Mouse (Mus musculus): ENCODE measurements around the gene Tubb5. TPM values are rescaled to one million over a fixed set of nuclear protein-coding genes. Genes with fewer than 3 reads are reported as not detected.
"Not testable (repeated sequence)": the region's sequence is repeated elsewhere in the genome, so short reads cannot be mapped to it uniquely, and the experiment has no call there.

Gene Tubb5
- total and polyA plus RNA-seq, 2 experiments from 2014 or later: 1,606 to 3,326 TPM

GRCm38 (mm10) chr17:35842006-35842405, 3.9 kb upstream of the Tubb5 start:
- Histone ChIP-seq H3K27ac (peak overlapping the region; percentile 77), H3K9ac (replicated peaks; ENCODE audit: low read length) (peak overlapping the region; percentile 51), H3K4me3 (ENCODE audit: low read length) (peak overlapping the region; percentile 65), H3K4me1 (ENCODE audit: insufficient read depth, low read length) (no peaks in the 10 kb centered on the region), H3K9me3 (ENCODE audit: low read length) (no peaks in the 10 kb centered on the region), H3K27me3 (ENCODE audit: insufficient read depth, low read length) (no peaks in the 10 kb centered on the region), H3K36me3 (ENCODE audit: insufficient read depth, low read length) (peaks cover 15% of the 10 kb centered on the region; the same call in 1 of the 2 replicates), H3K4me2 (ENCODE audit: low read depth, low read length) (peak overlapping the region; percentile 74)
- no peak for ATAC-seq
- TF ChIP-seq CTCF (IDR thresholded peaks at IDR 0.05; ENCODE audit: low read depth): no peak
- WGBS: 16% methylated on average over 11 of the region's 11 CpGs
- no peak for DNase-seq (ENCODE audit: low spot score)

GRCm38 (mm10) chr17:35841076-35841950, 3.2 kb upstream of the Tubb5 start, which contains the start of gene Mdc1:
Gene Mdc1 (plus strand): TSS chr17:35841515.
- peak; percentile 100 for DNase-seq (ENCODE audit: low spot score)
- Histone ChIP-seq H3K36me3 (ENCODE audit: insufficient read depth, low read length) (peaks cover 15% of the 10 kb centered on the region; the same call in 1 of the 2 replicates), H3K4me1 (ENCODE audit: insufficient read depth, low read length) (no peaks in the 10 kb centered on the region), H3K27me3 (ENCODE audit: insufficient read depth, low read length) (no peaks in the 10 kb centered on the region), H3K9me3 (ENCODE audit: low read length) (no peaks in the 10 kb centered on the region), H3K4me3 (ENCODE audit: low read length) (peak within 1 kb of the TSS; percentile 65), H3K4me2 (ENCODE audit: low read depth, low read length) (peak within 1 kb of the TSS; percentile 74), H3K9ac (replicated peaks; ENCODE audit: low read length) (peak within 1 kb of the TSS; percentile 51), H3K27ac (peak within 1 kb of the TSS; percentile 77)
- ATAC-seq: peak; percentile 95
- under 1% methylated on average over 59 of the region's 59 CpGs for WGBS
- TF ChIP-seq CTCF (IDR thresholded peaks at IDR 0.05; ENCODE audit: low read depth): peak; percentile 63

- no peak for TF ChIP-seq CTCF (IDR thresholded peaks at IDR 0.05; ENCODE audit: low read depth)
- no peak for DNase-seq (ENCODE audit: low spot score)
- H3K9me3 ChIP-seq (ENCODE audit: low read length): no peaks in the 10 kb centered on the region
- 0 out of 2 replicates have a peak, but pooled peaks cover 5% of the 10 kb centered on the region for H3K4me1 ChIP-seq (ENCODE audit: insufficient read depth, low read length)
- H3K27me3 ChIP-seq (ENCODE audit: insufficient read depth, low read length): no peaks in the 10 kb centered on the region
- 52% methylated on average over 14 of the region's 14 CpGs for WGBS
- H3K9ac ChIP-seq (replicated peaks; ENCODE audit: low read length): peak overlapping the region; percentile 35; the same call in 1 of the 2 replicates
- H3K27ac ChIP-seq: peak overlapping the region; percentile 58; the same call in 1 of the 2 replicates
- peak overlapping the region; percentile 49 for H3K4me2 ChIP-seq (ENCODE audit: low read depth, low read length)
- H3K4me3 ChIP-seq (ENCODE audit: low read length): peak overlapping the region; percentile 65
- ATAC-seq: no peak
- peaks cover 12% of the 10 kb centered on the region for H3K36me3 ChIP-seq (ENCODE audit: insufficient read depth, low read length)
Measured at GRCm38 (mm10) chr17:35840561-35840960, 2.5 kb upstream of the Tubb5 start.

DNA sequence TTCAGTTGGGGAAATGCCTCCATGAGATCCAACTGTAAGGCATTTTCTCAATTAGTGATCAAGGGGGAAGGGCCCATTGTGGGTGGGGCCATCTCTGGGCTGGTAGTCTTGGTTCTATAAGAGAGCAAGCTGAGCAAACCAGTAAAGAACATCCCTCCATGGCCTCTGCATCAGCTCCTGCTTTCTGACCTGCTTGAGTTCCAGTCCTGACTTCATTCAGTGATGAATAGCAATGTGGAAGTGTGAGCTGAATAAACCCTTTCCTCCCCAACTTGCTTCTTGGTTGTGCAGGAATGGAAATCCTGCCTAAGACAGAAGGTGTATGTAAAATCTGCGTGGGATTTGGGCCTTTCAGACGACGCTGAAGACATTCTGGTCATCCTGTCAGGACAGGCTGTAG, 896 bp upstream of the Tubb5 start:
- peak overlapping the region; percentile 53; the same call in 1 of the 2 replicates for H3K9ac ChIP-seq (replicated peaks; ENCODE audit: low read length)
- H3K27ac ChIP-seq: peak overlapping the region; percentile 97
- H3K36me3 ChIP-seq (ENCODE audit: insufficient read depth, low read length): peaks cover 18% of the 10 kb centered on the region
- H3K4me2 ChIP-seq (ENCODE audit: low read depth, low read length): peak overlapping the region; percentile 88
- not testable (repeated sequence) for DNase-seq (ENCODE audit: low spot score); ATAC-seq; H3K9me3 ChIP-seq (ENCODE audit: low read length); H3K27me3 ChIP-seq (ENCODE audit: insufficient read depth, low read length)
- H3K4me3 ChIP-seq (ENCODE audit: low read length): peak overlapping the region; percentile 82
- H3K4me1 ChIP-seq (ENCODE audit: insufficient read depth, low read length): peaks cover 13% of the 10 kb centered on the region; the same call in 1 of the 2 replicates
- WGBS: 54% methylated on average over 3 of the region's 3 CpGs

DNA sequence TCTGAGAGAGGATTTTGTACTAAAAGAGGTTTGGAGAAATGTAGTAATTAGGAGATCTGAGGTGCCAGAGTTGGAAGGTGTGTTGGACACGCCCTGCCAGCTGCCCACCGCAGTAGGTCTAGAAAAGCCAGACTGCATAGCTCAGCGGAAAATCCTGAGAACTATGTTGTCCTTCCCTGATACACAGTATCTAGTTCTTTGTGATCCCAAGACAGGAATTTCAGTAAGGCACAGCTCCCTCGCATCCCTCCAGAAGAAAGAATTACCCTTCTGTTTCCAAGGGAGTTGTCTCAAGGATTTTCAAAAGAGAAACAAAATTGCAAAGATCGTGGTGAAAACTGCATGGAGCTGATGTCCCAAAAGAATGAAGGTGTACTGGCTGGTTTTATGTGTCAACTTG, 464 bp upstream of the Tubb5 start:
- no peak for DNase-seq (ENCODE audit: low spot score)
- H3K4me1 ChIP-seq (ENCODE audit: insufficient read depth, low read length): peaks cover 13% of the 10 kb centered on the region; the same call in 1 of the 2 replicates
- 2% methylated on average over 5 of the region's 5 CpGs for WGBS

GRCm38 (mm10) chr17:35837487-35837886, 619 bp downstream of the Tubb5 start:
- peak overlapping the region; percentile 97 for H3K27ac ChIP-seq
- no peaks in the 10 kb centered on the region for H3K9me3 ChIP-seq (ENCODE audit: low read length)
- peak overlapping the region; percentile 94 for H3K9ac ChIP-seq (replicated peaks; ENCODE audit: low read length)
- under 1% methylated on average over 18 of the region's 18 CpGs for WGBS
- H3K36me3 ChIP-seq (ENCODE audit: insufficient read depth, low read length): peaks cover 28% of the 10 kb centered on the region
- peak; percentile 77 for DNase-seq (ENCODE audit: low spot score)
- peak overlapping the region; percentile 82 for H3K4me3 ChIP-seq (ENCODE audit: low read length)
- H3K4me2 ChIP-seq (ENCODE audit: low read depth, low read length): peak overlapping the region; percentile 88
- H3K4me1 ChIP-seq (ENCODE audit: insufficient read depth, low read length): peaks cover 13% of the 10 kb centered on the region; the same call in 1 of the 2 replicates
- H3K27me3 ChIP-seq (ENCODE audit: insufficient read depth, low read length): no peaks in the 10 kb centered on the region
- no peak for TF ChIP-seq CTCF (IDR thresholded peaks at IDR 0.05; ENCODE audit: low read depth)
- ATAC-seq: no peak

More for the DNA sequence above, 464 bp upstream of the Tubb5 start:
- Histone ChIP-seq H3K36me3 (ENCODE audit: insufficient read depth, low read length) (peaks cover 22% of the 10 kb centered on the region), H3K4me2 (ENCODE audit: low read depth, low read length) (peak overlapping the region; percentile 88), H3K4me3 (ENCODE audit: low read length) (peak overlapping the region; percentile 82), H3K9me3 (ENCODE audit: low read length) (no peaks in the 10 kb centered on the region), H3K27me3 (ENCODE audit: insufficient read depth, low read length) (no peaks in the 10 kb centered on the region), H3K27ac (peak overlapping the region; percentile 97), H3K9ac (replicated peaks; ENCODE audit: low read length) (peak overlapping the region; percentile 53)
- TF ChIP-seq CTCF (IDR thresholded peaks at IDR 0.05; ENCODE audit: low read depth): no peak
- ATAC-seq: no peak

Measured in hindbrain, postnatal 0 days (tissue).